Mouse (Mus musculus): ENCODE results near the gene Adamts8.

- TF ChIP-seq CTCF (IDR thresholded peaks at IDR 0.05; ENCODE audit: extremely low read depth, insufficient read depth, low read length) (no peak), POLR2A (IDR thresholded peaks at IDR 0.05; ENCODE audit: extremely low read depth, insufficient read depth, low read length) (no peak)
Observed at GRCm38 (mm10) chr9:30914241-30914640, 28.1 kb upstream of the Adamts8 start.
